Mouse (Mus musculus): ENCODE measurements around the gene Gucy1a1. TPM values are rescaled to one million over a fixed set of nuclear protein-coding genes. Genes with fewer than 3 reads are reported as not detected.

Gucy1a1 gene
- polyA plus RNA-seq, 1 experiment = 1.7 TPM

DNA sequence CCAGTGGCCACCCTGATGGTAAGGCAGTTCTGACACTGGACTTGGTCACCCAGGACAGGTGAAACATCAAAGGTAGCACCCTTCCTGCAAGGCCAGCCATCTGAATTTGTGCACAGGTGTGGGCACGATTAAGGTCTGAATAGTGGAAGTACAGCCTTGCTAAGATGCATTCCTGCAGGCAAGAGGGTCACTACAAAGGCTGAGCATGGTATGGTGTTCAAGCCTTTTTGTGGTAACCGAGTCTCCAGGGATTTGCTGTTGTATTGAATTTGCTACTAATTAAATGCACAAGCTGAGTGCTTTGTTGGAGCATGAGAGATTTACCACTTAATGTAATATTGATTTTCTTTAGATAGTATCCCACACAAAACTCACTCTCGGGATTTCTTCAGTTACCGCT, 97.5 kb downstream of the Gucy1a1 start:
- no peak for DNase-seq
- no peak overlapping the region for H3K4me3 ChIP-seq (ENCODE audit: control insufficient read depth, insufficient read depth, low read length)
- no peaks in the 10 kb centered on the region for H3K4me1 ChIP-seq (replicated peaks; ENCODE audit: control insufficient read depth, insufficient read depth, low read length)
- H3K36me3 ChIP-seq (ENCODE audit: control insufficient read depth, insufficient read depth, low read length) = no peaks in the 10 kb centered on the region
- no peak for TF ChIP-seq CTCF (IDR thresholded peaks at IDR 0.05; ENCODE audit: borderline replicate concordance, control insufficient read depth, extremely low read depth, insufficient read depth, low read length, poor library complexity)
- no peak for TF ChIP-seq POLR2A (IDR thresholded peaks at IDR 0.05; ENCODE audit: control insufficient read depth, extremely low read depth, insufficient read depth, low read length, poor library complexity)
- H3K27me3 ChIP-seq (ENCODE audit: control insufficient read depth, insufficient read depth, low read length) = no peaks in the 10 kb centered on the region
- WGBS = 91% methylated on average over 4 of the region's 4 CpGs
- no peak overlapping the region for H3K27ac ChIP-seq (ENCODE audit: control insufficient read depth, insufficient read depth, low read length)

DNA sequence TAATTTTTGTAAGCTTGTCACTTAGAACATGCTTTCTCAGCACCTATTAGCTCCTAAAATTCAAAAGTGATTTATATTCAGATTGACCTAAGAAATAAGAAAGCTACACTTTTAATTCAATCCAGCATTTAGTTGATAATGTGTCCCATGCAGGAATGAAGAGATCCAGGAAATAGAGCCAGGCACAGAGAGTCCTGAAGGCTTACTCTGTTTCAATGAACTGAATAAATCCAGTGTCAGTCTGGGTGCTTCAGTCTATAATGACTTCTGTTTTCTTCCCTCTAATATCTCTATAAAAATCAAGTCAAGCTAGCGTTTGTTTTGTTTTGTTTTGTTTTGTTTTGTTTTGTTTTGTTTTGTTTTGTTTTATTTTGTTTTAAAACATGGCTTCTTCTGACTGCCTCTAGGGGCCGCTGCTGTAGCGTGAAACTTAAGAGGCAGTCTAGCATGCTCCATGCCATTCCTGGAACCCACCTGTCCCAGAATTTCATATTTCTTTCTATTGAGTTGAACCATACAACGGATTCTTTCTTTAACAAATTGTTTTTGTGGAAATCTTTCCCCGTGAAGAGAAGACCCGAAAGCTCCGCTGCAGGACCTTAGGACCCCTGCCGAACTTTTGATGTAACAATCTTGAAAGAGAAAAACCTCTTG, 98.4 kb downstream of the Gucy1a1 start:
- WGBS = 43% methylated on average over 8 of the region's 8 CpGs
- peak; percentile 17 for DNase-seq
- Histone ChIP-seq H3K4me3 (ENCODE audit: control insufficient read depth, insufficient read depth, low read length) (no peak overlapping the region), H3K4me1 (replicated peaks; ENCODE audit: control insufficient read depth, insufficient read depth, low read length) (no peaks in the 10 kb centered on the region), H3K36me3 (ENCODE audit: control insufficient read depth, insufficient read depth, low read length) (no peaks in the 10 kb centered on the region), H3K27ac (ENCODE audit: control insufficient read depth, insufficient read depth, low read length) (no peak overlapping the region), H3K27me3 (ENCODE audit: control insufficient read depth, insufficient read depth, low read length) (no peaks in the 10 kb centered on the region)
- no peak for TF ChIP-seq CTCF (IDR thresholded peaks at IDR 0.05; ENCODE audit: borderline replicate concordance, control insufficient read depth, extremely low read depth, insufficient read depth, low read length, poor library complexity)
- no peak for TF ChIP-seq POLR2A (IDR thresholded peaks at IDR 0.05; ENCODE audit: control insufficient read depth, extremely low read depth, insufficient read depth, low read length, poor library complexity)

DNA sequence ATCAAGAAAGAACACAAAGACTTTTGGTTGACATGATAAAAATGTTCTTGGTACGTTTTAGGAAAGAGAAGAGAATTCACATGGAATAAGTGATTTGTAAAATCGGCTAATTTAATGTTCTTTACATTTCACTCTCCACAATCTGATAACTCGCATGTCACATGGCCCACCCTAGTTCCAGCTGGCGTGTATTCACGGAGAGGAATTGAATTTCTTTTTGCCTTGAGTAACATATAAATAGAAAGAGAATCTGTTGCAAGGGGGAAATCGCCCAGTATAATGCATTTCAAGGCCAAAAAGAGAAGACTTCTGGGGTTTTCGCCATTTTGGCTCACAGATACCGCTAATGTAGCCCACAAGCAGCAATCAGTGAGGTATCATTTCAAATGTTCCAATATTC, 99.5 kb downstream of the Gucy1a1 start:
- no peak for TF ChIP-seq POLR2A (IDR thresholded peaks at IDR 0.05; ENCODE audit: control insufficient read depth, extremely low read depth, insufficient read depth, low read length, poor library complexity)
- TF ChIP-seq CTCF (IDR thresholded peaks at IDR 0.05; ENCODE audit: borderline replicate concordance, control insufficient read depth, extremely low read depth, insufficient read depth, low read length, poor library complexity) = no peak
- no peak for DNase-seq
- H3K4me1 ChIP-seq (replicated peaks; ENCODE audit: control insufficient read depth, insufficient read depth, low read length) = no peaks in the 10 kb centered on the region
- no peaks in the 10 kb centered on the region for H3K36me3 ChIP-seq (ENCODE audit: control insufficient read depth, insufficient read depth, low read length)
- 94% methylated on average over 8 of the region's 8 CpGs for WGBS
- H3K27ac ChIP-seq (ENCODE audit: control insufficient read depth, insufficient read depth, low read length) = no peak overlapping the region
- H3K4me3 ChIP-seq (ENCODE audit: control insufficient read depth, insufficient read depth, low read length) = no peak overlapping the region
- no peaks in the 10 kb centered on the region for H3K27me3 ChIP-seq (ENCODE audit: control insufficient read depth, insufficient read depth, low read length)

DNA sequence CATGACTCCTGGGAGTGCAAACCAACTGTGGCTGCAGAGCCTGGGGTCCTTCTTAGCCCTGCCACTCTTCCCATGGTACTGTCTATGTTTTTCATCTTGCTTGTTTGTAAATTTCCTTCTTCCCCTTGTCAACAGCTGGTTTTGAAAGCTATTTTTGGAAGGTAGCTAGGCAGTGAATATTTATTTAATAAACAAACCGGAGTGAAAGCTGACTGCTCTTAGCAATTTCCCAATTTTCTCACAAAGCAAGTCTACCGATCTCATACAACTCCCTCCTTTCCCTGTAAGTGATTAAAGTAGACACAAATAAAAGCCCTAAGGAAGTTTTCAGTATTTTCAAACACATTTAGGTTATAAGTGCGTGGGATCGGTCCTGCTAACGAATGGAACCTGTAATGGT, 100.7 kb downstream of the Gucy1a1 start:
- 94% methylated on average over 5 of the region's 5 CpGs for WGBS
- no peaks in the 10 kb centered on the region for H3K4me1 ChIP-seq (replicated peaks; ENCODE audit: control insufficient read depth, insufficient read depth, low read length)

DNA sequence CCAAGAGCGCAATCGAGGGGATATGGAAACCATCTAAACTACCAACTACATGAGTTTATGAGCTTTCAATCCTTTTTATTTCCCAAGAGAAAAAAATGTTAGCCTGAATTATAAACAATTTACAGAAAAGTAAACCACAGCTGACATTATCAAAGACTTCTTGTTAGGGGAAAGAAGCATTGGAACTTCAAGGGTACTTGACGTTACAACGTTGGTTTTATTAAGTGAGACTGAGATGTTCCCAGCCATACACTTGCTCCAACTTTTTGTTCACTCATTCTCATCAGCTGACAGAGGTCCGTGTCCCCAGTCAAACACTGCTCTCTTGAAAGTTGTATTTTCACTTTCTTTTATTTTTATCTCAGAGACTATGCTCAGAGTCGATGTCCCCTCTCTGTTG, 101.9 kb downstream of the Gucy1a1 start:
- WGBS = 90% methylated on average over 6 of the region's 6 CpGs
- Histone ChIP-seq H3K4me1 (replicated peaks; ENCODE audit: control insufficient read depth, insufficient read depth, low read length) (no peaks in the 10 kb centered on the region), H3K4me3 (ENCODE audit: control insufficient read depth, insufficient read depth, low read length) (no peak overlapping the region), H3K27me3 (ENCODE audit: control insufficient read depth, insufficient read depth, low read length) (no peaks in the 10 kb centered on the region), H3K36me3 (ENCODE audit: control insufficient read depth, insufficient read depth, low read length) (no peaks in the 10 kb centered on the region), H3K27ac (ENCODE audit: control insufficient read depth, insufficient read depth, low read length) (no peak overlapping the region)
- no peak for DNase-seq
- TF ChIP-seq CTCF (IDR thresholded peaks at IDR 0.05; ENCODE audit: borderline replicate concordance, control insufficient read depth, extremely low read depth, insufficient read depth, low read length, poor library complexity) (no peak), POLR2A (IDR thresholded peaks at IDR 0.05; ENCODE audit: control insufficient read depth, extremely low read depth, insufficient read depth, low read length, poor library complexity) (no peak)

More for the DNA sequence above, 100.7 kb downstream of the Gucy1a1 start:
- TF ChIP-seq CTCF (IDR thresholded peaks at IDR 0.05; ENCODE audit: borderline replicate concordance, control insufficient read depth, extremely low read depth, insufficient read depth, low read length, poor library complexity) (no peak), POLR2A (IDR thresholded peaks at IDR 0.05; ENCODE audit: control insufficient read depth, extremely low read depth, insufficient read depth, low read length, poor library complexity) (no peak)
- Histone ChIP-seq H3K27me3 (ENCODE audit: control insufficient read depth, insufficient read depth, low read length) (no peaks in the 10 kb centered on the region), H3K27ac (ENCODE audit: control insufficient read depth, insufficient read depth, low read length) (no peak overlapping the region), H3K4me3 (ENCODE audit: control insufficient read depth, insufficient read depth, low read length) (no peak overlapping the region), H3K36me3 (ENCODE audit: control insufficient read depth, insufficient read depth, low read length) (no peaks in the 10 kb centered on the region)
- DNase-seq = no peak

Other genes starting within 250 kb of the Gucy1a1 start
- 7.4 and 8.1 TPM in 2 replicates for gene Ctso, start 213.2 kb downstream of the Gucy1a1 start, polyA plus RNA-seq (2012; rRNA removed)
- gene Tdo2, start 169.6 kb downstream of the Gucy1a1 start, polyA plus RNA-seq (2012; rRNA removed) = 1.1 and 2.3 TPM in 2 replicates
- gene Asic5, start 163.5 kb downstream of the Gucy1a1 start, polyA plus RNA-seq (2012; rRNA removed) = 0.08 and 0.20 TPM in 2 replicates
- 1.2 TPM in 2 replicates for gene Gucy1b1, start 71.1 kb downstream of the Gucy1a1 start, polyA plus RNA-seq (2012; rRNA removed)
- gene Map9, start 212.3 kb upstream of the Gucy1a1 start, polyA plus RNA-seq (2012; rRNA removed) = 0.40 and 0.49 TPM in 2 replicates